Mouse (Mus musculus): ENCODE measurements around the gene Btg2. TPM values are rescaled to one million over a fixed set of nuclear protein-coding genes. Genes with fewer than 3 reads are reported as not detected.
A peak's percentile ranks its signal among the peaks of the same experiment; 100 is the strongest.

Gene Btg2
- 605 and 631 TPM in 2 replicates for total RNA-seq (2017)

- peak; percentile 75 for ATAC-seq (ENCODE audit: extremely low read depth, insufficient number of reproducible peaks, low FRiP score, poor library complexity, severe bottlenecking)
Measured at GRCm38 (mm10) chr1:134078802-134079476, at the start of gene Btg2. TSS of gene Btg2 (minus strand) at chr1:134079120.

DNA sequence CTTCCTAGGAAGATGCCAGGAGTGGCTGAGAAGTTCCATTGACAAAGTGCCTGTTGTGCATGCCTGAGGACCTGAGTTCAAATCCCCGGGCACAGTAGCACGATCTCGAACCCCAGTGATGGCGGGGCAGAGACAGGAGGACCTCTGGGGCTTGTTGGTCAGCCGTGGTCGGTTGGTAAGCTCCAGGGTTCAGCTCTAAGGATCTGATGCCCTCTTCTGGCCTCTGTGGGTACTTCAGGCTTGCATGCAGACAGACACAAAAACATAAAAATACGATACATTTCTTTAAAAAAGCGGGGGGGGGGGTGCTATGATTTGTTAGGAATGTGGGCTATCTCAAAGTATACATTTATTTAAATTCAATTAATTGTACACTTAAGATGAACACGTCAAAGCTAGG lies 43.3 kb upstream of the Btg2 start:
- ATAC-seq (ENCODE audit: extremely low read depth, insufficient number of reproducible peaks, low FRiP score, poor library complexity, severe bottlenecking): peak; percentile 56; the same call in 1 of the 2 replicates

DNA sequence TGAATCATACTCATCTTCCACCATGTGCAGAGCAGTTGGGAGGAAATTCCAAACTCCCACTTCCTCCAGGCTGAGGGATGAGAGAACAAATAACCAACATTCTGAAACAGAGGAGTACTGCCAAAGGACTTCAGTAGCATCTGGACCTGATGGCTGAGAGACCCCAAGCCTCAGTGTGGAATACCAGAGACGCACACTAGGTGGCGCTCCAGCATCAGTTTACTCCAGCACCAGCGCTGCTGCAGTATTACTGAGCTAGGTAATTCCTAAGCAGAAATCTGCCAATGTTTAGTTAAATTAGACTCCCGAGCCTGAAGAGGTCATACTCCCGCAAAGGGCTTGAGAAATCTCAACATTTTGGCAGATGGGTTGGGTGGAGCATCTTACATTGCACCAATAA lies 41.3 kb upstream of the Btg2 start:
- ATAC-seq (ENCODE audit: extremely low read depth, insufficient number of reproducible peaks, low FRiP score, poor library complexity, severe bottlenecking): peak; percentile 81

DNA sequence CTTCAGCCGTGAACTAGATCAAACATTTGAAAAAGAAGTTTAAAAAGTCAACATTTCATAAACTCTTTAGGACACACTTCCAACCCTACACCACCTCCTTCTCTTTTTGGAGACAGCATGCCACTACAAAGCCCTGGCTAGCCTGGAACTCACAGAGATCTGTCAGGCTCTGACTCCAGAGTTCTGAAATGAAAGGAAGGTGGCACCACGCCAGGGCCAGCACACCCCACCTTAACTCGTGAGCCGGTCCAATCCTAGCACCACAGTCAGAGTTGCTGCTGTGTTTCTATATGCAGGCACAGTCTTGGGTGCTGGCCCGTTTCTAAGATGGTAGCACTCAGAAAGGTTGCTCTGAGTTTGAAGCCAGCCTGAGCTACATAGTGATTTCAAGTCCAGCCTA lies 38.2 kb upstream of the Btg2 start:
- ATAC-seq (ENCODE audit: extremely low read depth, insufficient number of reproducible peaks, low FRiP score, poor library complexity, severe bottlenecking): no peak

- no peak for ATAC-seq (ENCODE audit: extremely low read depth, insufficient number of reproducible peaks, low FRiP score, poor library complexity, severe bottlenecking)
Measured at GRCm38 (mm10) chr1:134115424-134115823, 36.5 kb upstream of the Btg2 start.

DNA sequence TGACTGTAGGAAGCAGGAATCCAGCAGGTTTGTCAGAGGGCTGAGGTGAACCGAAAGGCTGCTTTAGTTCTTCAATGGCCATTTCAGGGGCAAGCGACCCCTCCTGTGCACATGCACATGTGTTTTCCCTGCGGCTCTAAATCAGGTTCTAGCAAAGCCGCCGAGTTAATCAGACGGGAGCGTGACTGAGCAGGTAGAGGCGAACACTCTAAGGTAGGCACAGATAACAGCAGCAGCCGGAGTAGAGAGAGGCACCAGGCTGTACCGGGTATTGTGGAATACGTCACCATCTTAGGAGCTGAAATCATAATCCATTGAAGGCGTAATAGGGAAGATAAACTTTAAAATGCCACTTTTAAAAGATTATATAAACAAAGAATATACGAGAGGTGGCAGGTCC lies 35.8 kb upstream of the Btg2 start:
- no peak for ATAC-seq (ENCODE audit: extremely low read depth, insufficient number of reproducible peaks, low FRiP score, poor library complexity, severe bottlenecking)

GRCm38 (mm10) chr1:134114018-134114417 lies 35.1 kb upstream of the Btg2 start:
- no peak for ATAC-seq (ENCODE audit: extremely low read depth, insufficient number of reproducible peaks, low FRiP score, poor library complexity, severe bottlenecking)

- no peak for ATAC-seq (ENCODE audit: extremely low read depth, insufficient number of reproducible peaks, low FRiP score, poor library complexity, severe bottlenecking)
Measured at GRCm38 (mm10) chr1:134113560-134113959, 34.6 kb upstream of the Btg2 start.

- ATAC-seq (ENCODE audit: extremely low read depth, insufficient number of reproducible peaks, low FRiP score, poor library complexity, severe bottlenecking): 0 out of 2 replicates have a peak, but pooled peaks have one; percentile 30
Measured at GRCm38 (mm10) chr1:134110979-134111378, 32.1 kb upstream of the Btg2 start, which contains the start of gene Chit1. TSS of gene Chit1 (plus strand) at chr1:134111242.

- no peak for ATAC-seq (ENCODE audit: extremely low read depth, insufficient number of reproducible peaks, low FRiP score, poor library complexity, severe bottlenecking)
Measured at GRCm38 (mm10) chr1:134110449-134110848, 31.5 kb upstream of the Btg2 start.

DNA sequence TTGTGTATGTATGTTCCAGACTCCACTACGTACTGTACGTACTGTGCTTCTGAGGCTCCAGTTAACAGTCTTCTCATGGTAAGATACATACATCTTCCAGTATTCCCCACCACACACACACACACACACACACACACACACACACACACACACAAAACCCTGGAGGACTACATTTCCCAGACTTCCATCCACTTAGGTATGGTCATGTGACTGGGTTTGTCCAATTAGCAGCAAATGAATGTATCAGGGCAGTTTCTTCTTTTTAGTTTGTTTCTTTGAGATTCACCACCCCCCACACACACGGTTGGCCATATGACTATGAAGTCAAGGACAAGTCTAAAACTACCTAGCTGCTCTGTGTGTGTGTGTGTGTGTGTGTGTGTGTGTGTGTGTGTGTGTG lies 31.1 kb upstream of the Btg2 start:
- ATAC-seq (ENCODE audit: extremely low read depth, insufficient number of reproducible peaks, low FRiP score, poor library complexity, severe bottlenecking): no peak

GRCm38 (mm10) chr1:134107777-134108176 lies 28.9 kb upstream of the Btg2 start:
- no peak for ATAC-seq (ENCODE audit: extremely low read depth, insufficient number of reproducible peaks, low FRiP score, poor library complexity, severe bottlenecking)

DNA sequence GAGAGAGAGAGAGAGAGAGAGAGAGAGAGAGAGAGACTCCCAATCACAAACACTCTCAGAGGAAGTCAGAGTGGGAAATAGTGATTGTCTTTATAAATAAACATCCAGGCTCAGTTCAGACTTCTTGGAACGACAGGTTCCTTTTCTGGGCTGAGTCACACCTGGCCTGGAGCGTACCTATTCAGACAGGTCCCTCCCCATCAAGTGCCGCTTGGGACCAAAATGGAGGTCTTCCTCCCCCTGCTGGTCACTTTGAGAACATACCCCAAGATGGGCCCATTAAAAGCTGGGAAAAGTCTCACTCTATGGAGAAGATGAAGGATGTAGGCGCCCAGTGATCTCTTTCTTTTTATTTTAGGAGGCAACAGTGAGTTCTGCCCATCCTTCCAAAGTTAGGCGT lies 27.8 kb upstream of the Btg2 start:
- ATAC-seq (ENCODE audit: extremely low read depth, insufficient number of reproducible peaks, low FRiP score, poor library complexity, severe bottlenecking): peak; percentile 81

- ATAC-seq (ENCODE audit: extremely low read depth, insufficient number of reproducible peaks, low FRiP score, poor library complexity, severe bottlenecking): no peak
Measured at GRCm38 (mm10) chr1:134105764-134106430, 27.0 kb upstream of the Btg2 start.

DNA sequence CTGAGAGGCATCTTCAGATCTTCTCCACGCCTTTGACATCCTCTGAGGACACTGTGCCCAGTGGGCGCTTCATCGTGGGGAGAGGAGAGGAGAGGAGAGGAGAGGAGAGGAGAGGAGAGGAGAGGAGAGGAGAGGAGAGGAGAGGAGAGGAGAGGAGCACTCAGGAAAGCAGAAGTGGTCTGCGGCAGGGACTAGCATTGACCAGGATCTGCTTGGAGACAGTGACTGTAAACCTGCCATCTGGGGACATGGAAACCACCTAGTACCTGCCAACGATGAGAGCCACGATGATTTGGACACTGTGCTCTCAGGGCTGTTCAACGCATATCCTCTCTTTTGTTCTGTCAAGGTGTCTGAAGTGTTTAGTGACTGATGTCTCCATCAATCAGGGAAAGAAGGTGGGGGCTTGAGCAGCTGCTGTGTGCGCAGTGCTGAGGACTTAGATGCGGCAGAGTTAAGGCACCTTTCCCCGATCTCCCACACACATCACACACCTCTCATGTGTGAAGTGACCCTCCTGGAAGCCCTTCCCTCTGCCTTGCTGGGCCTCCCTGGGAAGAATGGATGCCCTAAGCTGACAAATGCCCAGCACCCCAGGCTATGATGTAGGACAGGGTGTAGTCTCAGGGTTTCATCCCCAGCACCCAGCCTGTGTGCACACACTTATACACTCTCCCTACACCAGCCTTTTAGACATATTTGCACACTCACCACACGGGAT lies 26.3 kb upstream of the Btg2 start:
- ATAC-seq (ENCODE audit: extremely low read depth, insufficient number of reproducible peaks, low FRiP score, poor library complexity, severe bottlenecking): no peak

- no peak for ATAC-seq (ENCODE audit: extremely low read depth, insufficient number of reproducible peaks, low FRiP score, poor library complexity, severe bottlenecking)
Measured at GRCm38 (mm10) chr1:134103861-134104260, 24.9 kb upstream of the Btg2 start.

- ATAC-seq (ENCODE audit: extremely low read depth, insufficient number of reproducible peaks, low FRiP score, poor library complexity, severe bottlenecking): no peak
Measured at GRCm38 (mm10) chr1:134101593-134101992, 22.7 kb upstream of the Btg2 start.

- ATAC-seq (ENCODE audit: extremely low read depth, insufficient number of reproducible peaks, low FRiP score, poor library complexity, severe bottlenecking): no peak
Measured at GRCm38 (mm10) chr1:134100928-134101327, 22.0 kb upstream of the Btg2 start.

DNA sequence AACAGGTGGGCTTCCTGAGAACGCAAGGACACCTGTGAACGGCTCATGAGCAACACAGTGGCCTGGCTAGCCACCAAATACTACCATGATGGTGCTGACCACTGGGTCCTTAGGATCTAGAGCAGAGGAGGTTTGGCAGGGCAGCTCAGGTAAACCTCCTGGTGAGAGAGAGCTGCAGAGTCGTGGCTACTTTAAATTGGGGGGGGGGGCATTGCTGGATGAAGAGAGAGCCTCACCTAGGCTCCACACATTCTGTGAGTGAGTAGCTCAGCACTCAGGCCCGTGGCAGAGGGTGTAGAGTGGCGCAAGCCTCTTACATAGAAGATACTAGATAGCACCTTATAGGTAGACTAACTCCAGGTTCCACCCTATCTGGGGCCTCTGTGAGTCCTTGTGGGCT lies 21.5 kb upstream of the Btg2 start:
- no peak for ATAC-seq (ENCODE audit: extremely low read depth, insufficient number of reproducible peaks, low FRiP score, poor library complexity, severe bottlenecking)
